Mouse (Mus musculus): Measurements from ENCODE around the gene Hist1h2ak.

DNA sequence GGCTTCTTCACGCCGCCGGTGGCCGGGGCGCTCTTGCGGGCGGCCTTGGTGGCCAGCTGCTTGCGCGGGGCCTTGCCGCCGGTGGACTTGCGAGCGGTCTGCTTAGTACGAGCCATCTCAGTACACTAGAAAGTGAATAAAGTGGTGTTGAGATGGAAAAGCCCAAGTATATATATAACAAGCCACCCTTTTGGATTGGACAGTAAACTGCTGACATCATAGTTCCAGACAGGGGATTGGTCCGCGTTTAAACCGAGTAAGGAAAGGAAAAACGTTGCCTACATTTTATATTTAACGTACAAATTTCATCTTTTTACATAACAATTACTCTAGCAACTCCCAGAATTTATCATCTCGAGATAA lies 29.6 kb upstream of the Hist1h2ak start, which contains the start of gene Hist1h3i:
- TF ChIP-seq CTCF (IDR thresholded peaks at IDR 0.05), result no peak
- no peak for TF ChIP-seq EP300 (IDR thresholded peaks at IDR 0.05)

Measured in lung, postnatal 0 days (tissue).